Mouse (Mus musculus): Measurements from ENCODE around the gene Anapc10. TPM values are rescaled to one million over a fixed set of nuclear protein-coding genes. Genes with fewer than 3 reads are reported as not detected.

Gene Anapc10
- polyA plus RNA-seq, 1 experiment from 2014 or later: 23.4 TPM

DNA sequence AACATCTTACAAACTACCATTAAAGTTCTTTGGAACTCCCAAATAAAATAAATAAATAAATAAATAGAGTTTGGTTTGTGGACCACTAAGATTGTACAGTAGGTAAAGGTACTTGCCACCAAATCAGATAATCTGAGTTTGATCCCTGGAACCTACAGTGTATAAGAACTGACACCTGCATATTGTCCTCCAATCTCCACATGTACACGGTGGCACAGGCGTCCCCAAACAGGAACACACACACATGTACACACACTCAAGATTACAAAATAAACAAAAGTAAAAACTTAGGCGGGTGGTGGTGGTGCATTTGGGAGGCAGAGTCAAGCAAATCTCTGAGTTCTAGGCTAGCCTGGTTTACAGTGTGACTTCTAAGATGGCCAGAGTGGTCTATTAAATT, 4.9 kb upstream of the Anapc10 start:
- no peak for ATAC-seq (replicated peaks; ENCODE audit: insufficient number of reproducible peaks, low FRiP score, low TSS enrichment)
- Histone ChIP-seq H3K9ac (ENCODE audit: low read depth, low read length) (no peak overlapping the region), H3K9me3 (replicated peaks; ENCODE audit: control insufficient read depth, low read length) (no peaks in the 10 kb centered on the region), H3K27ac (ENCODE audit: low read depth, low read length) (no peak overlapping the region), H3K36me3 (ENCODE audit: control insufficient read depth, insufficient read depth, low read length) (peaks cover 19% of the 10 kb centered on the region; the same call in 1 of the 2 replicates), H3K4me2 (no peak overlapping the region), H3K4me3 (ENCODE audit: low read depth, low read length) (no peak overlapping the region), H3K27me3 (ENCODE audit: control insufficient read depth, insufficient read depth, low read length) (no peaks in the 10 kb centered on the region), H3K4me1 (ENCODE audit: control insufficient read depth, insufficient read depth, low read length) (no peaks in the 10 kb centered on the region)
- WGBS (ENCODE audit: insufficient replicate concordance): 92% methylated on average over 3 of the region's 3 CpGs

DNA sequence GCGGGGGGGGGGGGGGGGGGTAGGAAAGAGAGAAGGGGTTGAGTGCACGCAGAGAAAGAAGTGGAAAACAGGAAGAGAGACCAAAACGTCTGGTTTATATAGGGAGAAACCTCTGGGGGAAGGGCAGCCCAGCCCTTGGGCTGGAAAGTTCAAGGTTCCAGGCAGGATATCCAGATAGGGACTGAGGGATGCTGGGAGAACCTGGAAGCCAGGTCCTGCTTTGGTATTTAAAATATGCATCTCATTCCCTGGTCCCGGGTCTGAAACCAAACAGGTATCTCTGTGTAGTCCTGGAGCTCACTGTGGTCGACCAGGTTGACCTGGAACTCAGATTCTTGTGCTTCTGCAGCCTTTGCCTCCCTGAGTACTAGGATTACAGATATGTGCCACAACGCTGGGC, 1.1 kb downstream of the Anapc10 start:
- Histone ChIP-seq H3K4me1 (ENCODE audit: control insufficient read depth, insufficient read depth, low read length) (no peaks in the 10 kb centered on the region), H3K4me3 (ENCODE audit: low read depth, low read length) (no peak overlapping the region), H3K9ac (ENCODE audit: low read depth, low read length) (no peak overlapping the region), H3K4me2 (peak overlapping the region; percentile 34), H3K36me3 (ENCODE audit: control insufficient read depth, insufficient read depth, low read length) (no peaks in the 10 kb centered on the region; the same call in 1 of the 2 replicates), H3K9me3 (replicated peaks; ENCODE audit: control insufficient read depth, low read length) (no peaks in the 10 kb centered on the region), H3K27ac (ENCODE audit: low read depth, low read length) (no peak overlapping the region), H3K27me3 (ENCODE audit: control insufficient read depth, insufficient read depth, low read length) (no peaks in the 10 kb centered on the region)
- no peak for ATAC-seq (replicated peaks; ENCODE audit: insufficient number of reproducible peaks, low FRiP score, low TSS enrichment)
- WGBS (ENCODE audit: insufficient replicate concordance): 46% methylated on average over 6 of the region's 6 CpGs

DNA sequence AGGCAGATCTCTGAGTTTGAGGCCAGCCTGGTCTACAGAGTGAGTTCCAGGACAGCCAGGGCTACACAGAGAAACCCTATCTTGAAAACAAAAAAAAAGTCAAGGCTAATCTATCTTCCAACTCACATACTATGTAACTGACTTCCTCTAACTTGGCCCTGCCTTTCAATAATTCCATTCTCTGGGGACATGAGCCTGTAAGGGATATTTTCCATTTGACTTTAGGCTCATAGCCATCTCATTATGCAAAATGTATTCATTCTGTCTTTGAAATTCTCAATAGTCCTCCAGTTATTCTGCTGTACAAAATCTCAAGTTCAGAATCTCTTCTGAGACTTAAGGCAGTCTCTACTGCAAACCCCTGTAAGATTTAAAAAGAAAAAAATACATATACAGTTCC, 9.9 kb downstream of the Anapc10 start:
- Histone ChIP-seq H3K9me3 (replicated peaks; ENCODE audit: control insufficient read depth, low read length) (no peaks in the 10 kb centered on the region), H3K36me3 (ENCODE audit: control insufficient read depth, insufficient read depth, low read length) (peaks cover 6% of the 10 kb centered on the region; the same call in 1 of the 2 replicates), H3K9ac (ENCODE audit: low read depth, low read length) (no peak overlapping the region), H3K27me3 (ENCODE audit: control insufficient read depth, insufficient read depth, low read length) (no peaks in the 10 kb centered on the region), H3K27ac (ENCODE audit: low read depth, low read length) (no peak overlapping the region), H3K4me3 (ENCODE audit: low read depth, low read length) (no peak overlapping the region), H3K4me1 (ENCODE audit: control insufficient read depth, insufficient read depth, low read length) (no peaks in the 10 kb centered on the region), H3K4me2 (no peak overlapping the region)
- ATAC-seq (replicated peaks; ENCODE audit: insufficient number of reproducible peaks, low FRiP score, low TSS enrichment): no peak

DNA sequence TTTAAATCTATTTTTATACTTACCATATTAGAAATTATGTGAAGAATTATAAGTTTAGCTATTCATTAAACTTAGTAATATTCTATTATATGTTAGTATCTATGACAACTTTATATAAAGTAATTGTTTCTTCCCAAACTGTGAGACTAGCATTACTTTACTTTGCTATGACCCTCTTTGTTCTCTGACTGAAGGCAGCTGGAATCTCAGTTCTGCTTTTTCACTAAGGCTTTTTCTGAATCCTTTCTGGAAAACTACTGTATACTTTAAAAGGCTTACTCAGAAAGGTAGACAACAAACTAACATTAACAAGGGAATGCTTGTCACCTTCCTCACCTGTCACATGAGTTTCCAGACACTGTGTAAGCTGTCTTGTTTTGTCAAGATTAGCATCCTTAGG, 11.7 kb downstream of the Anapc10 start:
- H3K27me3 ChIP-seq (ENCODE audit: control insufficient read depth, insufficient read depth, low read length): no peaks in the 10 kb centered on the region
- H3K4me2 ChIP-seq: no peak overlapping the region
- H3K27ac ChIP-seq (ENCODE audit: low read depth, low read length): no peak overlapping the region
- H3K4me3 ChIP-seq (ENCODE audit: low read depth, low read length): no peak overlapping the region
- H3K9me3 ChIP-seq (replicated peaks; ENCODE audit: control insufficient read depth, low read length): no peaks in the 10 kb centered on the region
- 0 out of 2 replicates have a peak, but pooled peaks cover 6% of the 10 kb centered on the region for H3K36me3 ChIP-seq (ENCODE audit: control insufficient read depth, insufficient read depth, low read length)
- ATAC-seq (replicated peaks; ENCODE audit: insufficient number of reproducible peaks, low FRiP score, low TSS enrichment): no peak
- no peak overlapping the region for H3K9ac ChIP-seq (ENCODE audit: low read depth, low read length)
- no peaks in the 10 kb centered on the region for H3K4me1 ChIP-seq (ENCODE audit: control insufficient read depth, insufficient read depth, low read length)

DNA sequence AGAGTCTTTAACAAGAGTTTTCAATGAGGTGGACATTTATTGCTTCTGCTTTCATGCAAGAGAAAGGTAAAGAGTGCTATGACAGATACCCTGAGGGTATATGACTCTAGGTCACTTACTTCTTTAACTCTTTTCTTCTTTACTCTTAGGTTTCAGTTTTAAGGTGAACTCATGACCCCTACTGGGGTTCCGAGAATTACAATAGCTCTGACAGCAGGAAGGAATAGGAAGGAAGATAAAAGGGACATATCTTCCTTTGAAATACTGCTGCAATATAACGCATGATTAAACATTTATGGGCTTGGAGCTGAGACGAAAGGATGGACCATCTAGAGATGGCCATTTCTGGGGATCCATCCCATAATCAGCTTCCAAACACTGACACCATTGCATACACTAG, 13.0 kb downstream of the Anapc10 start:
- 71% methylated on average over 3 of the region's 3 CpGs for WGBS (ENCODE audit: insufficient replicate concordance)
- no peaks in the 10 kb centered on the region for H3K27me3 ChIP-seq (ENCODE audit: control insufficient read depth, insufficient read depth, low read length)

DNA sequence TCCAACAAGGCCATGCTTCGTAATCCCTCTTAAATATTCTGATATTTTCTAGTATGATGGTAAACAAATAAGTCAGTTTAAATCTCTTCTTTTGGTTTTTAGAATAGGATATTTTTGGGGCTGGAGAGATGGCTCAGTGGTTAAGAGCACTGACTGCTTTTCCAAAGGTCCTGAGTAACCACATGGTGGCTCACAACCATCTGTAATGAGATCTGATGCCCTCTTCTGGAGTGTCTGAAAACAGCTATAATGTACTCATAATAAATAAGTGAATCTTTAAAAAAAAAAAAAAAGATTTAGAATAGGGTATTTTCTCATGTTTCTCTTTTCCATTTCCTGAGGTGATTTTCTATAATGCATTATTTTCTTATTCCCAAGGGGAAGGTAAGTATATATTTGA, 16.3 kb downstream of the Anapc10 start:
- Histone ChIP-seq H3K4me3 (ENCODE audit: low read depth, low read length) (no peak overlapping the region), H3K36me3 (ENCODE audit: control insufficient read depth, insufficient read depth, low read length) (no peaks in the 10 kb centered on the region), H3K27me3 (ENCODE audit: control insufficient read depth, insufficient read depth, low read length) (no peaks in the 10 kb centered on the region), H3K4me2 (no peak overlapping the region), H3K9me3 (replicated peaks; ENCODE audit: control insufficient read depth, low read length) (no peaks in the 10 kb centered on the region), H3K4me1 (ENCODE audit: control insufficient read depth, insufficient read depth, low read length) (no peaks in the 10 kb centered on the region), H3K27ac (ENCODE audit: low read depth, low read length) (no peak overlapping the region), H3K9ac (ENCODE audit: low read depth, low read length) (no peak overlapping the region)
- ATAC-seq (replicated peaks; ENCODE audit: insufficient number of reproducible peaks, low FRiP score, low TSS enrichment): no peak
- WGBS (ENCODE audit: insufficient replicate concordance): 96% methylated on average over 1 of the region's 1 CpGs

More for the DNA sequence above, 13.0 kb downstream of the Anapc10 start:
- H3K4me1 ChIP-seq (ENCODE audit: control insufficient read depth, insufficient read depth, low read length): no peaks in the 10 kb centered on the region
- H3K36me3 ChIP-seq (ENCODE audit: control insufficient read depth, insufficient read depth, low read length): 0 out of 2 replicates have a peak, but pooled peaks cover 6% of the 10 kb centered on the region
- H3K9ac ChIP-seq (ENCODE audit: low read depth, low read length): no peak overlapping the region
- no peak overlapping the region for H3K27ac ChIP-seq (ENCODE audit: low read depth, low read length)
- ATAC-seq (replicated peaks; ENCODE audit: insufficient number of reproducible peaks, low FRiP score, low TSS enrichment): no peak
- no peak overlapping the region for H3K4me2 ChIP-seq
- no peaks in the 10 kb centered on the region for H3K9me3 ChIP-seq (replicated peaks; ENCODE audit: control insufficient read depth, low read length)
- H3K4me3 ChIP-seq (ENCODE audit: low read depth, low read length): no peak overlapping the region

DNA sequence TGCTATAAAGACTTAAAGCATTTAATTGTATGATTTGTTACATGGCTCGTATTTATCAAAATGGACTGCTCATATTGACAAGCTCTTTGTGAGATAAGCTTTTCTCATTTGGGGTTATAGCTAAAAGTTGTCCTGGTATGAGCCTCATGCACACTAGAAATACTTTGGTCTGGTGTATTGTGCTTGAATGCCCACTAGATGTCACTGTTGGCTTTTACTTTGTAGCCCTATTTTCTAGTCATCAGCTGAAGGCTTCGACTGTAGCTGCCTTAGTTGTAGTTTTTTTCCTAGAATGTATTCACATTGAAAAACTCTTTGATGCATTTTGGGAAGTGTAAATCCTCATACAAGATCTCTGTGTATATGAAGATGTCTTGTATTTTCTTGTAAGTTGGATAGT, 22.7 kb downstream of the Anapc10 start:
- Histone ChIP-seq H3K4me2 (no peak overlapping the region), H3K36me3 (ENCODE audit: control insufficient read depth, insufficient read depth, low read length) (no peaks in the 10 kb centered on the region), H3K9me3 (replicated peaks; ENCODE audit: control insufficient read depth, low read length) (no peaks in the 10 kb centered on the region), H3K27me3 (ENCODE audit: control insufficient read depth, insufficient read depth, low read length) (no peaks in the 10 kb centered on the region), H3K4me1 (ENCODE audit: control insufficient read depth, insufficient read depth, low read length) (no peaks in the 10 kb centered on the region), H3K4me3 (ENCODE audit: low read depth, low read length) (no peak overlapping the region), H3K27ac (ENCODE audit: low read depth, low read length) (no peak overlapping the region), H3K9ac (ENCODE audit: low read depth, low read length) (no peak overlapping the region)
- ATAC-seq (replicated peaks; ENCODE audit: insufficient number of reproducible peaks, low FRiP score, low TSS enrichment): no peak
- WGBS (ENCODE audit: insufficient replicate concordance): 23% methylated on average over 2 of the region's 2 CpGs

DNA sequence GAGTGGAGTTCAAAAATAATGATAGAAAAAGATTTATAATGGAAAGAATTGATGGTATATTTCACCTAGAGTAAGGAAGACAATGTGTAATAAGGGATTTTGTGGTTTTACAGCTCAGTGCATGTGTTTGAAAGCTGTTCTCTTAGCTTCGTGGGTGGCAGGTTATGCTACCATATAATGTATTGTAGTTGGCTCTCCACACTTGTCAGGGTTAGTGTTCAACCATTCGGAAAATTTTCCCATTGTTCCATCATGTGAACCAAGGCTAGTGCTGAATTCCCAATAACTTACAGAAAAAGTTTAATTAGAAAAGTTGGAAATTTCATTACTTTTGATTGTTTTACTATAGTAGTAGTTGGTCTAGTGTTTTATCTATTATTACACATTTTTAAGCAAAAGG, 36.6 kb downstream of the Anapc10 start:
- Histone ChIP-seq H3K27ac (ENCODE audit: low read depth, low read length) (no peak overlapping the region), H3K9ac (ENCODE audit: low read depth, low read length) (no peak overlapping the region), H3K4me3 (ENCODE audit: low read depth, low read length) (no peak overlapping the region), H3K27me3 (ENCODE audit: control insufficient read depth, insufficient read depth, low read length) (no peaks in the 10 kb centered on the region), H3K9me3 (replicated peaks; ENCODE audit: control insufficient read depth, low read length) (no peaks in the 10 kb centered on the region), H3K4me2 (no peak overlapping the region), H3K36me3 (ENCODE audit: control insufficient read depth, insufficient read depth, low read length) (0 out of 2 replicates have a peak, but pooled peaks cover 4% of the 10 kb centered on the region), H3K4me1 (ENCODE audit: control insufficient read depth, insufficient read depth, low read length) (no peaks in the 10 kb centered on the region)
- WGBS (ENCODE audit: insufficient replicate concordance): 78% methylated on average over 2 of the region's 2 CpGs
- ATAC-seq (replicated peaks; ENCODE audit: insufficient number of reproducible peaks, low FRiP score, low TSS enrichment): no peak

DNA sequence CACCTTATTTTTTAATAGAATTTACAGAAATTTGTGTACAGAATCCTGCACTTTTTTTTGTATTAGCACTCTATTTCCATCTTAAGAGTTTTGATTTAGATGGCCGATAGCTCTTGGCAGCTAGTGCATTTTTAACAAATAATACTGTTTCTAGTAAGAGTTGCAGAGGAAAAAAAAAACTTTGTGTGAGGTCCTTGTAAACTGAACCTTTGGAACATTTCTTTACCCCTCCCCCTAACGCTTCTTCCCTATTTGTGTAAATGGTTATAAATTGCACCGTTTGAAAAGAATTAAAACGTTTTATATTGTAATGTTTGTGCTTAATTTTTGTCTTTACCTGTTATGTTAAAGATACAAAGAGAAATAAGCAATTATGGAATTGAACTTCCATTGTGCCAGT, 37.0 kb downstream of the Anapc10 start:
- no peak for ATAC-seq (replicated peaks; ENCODE audit: insufficient number of reproducible peaks, low FRiP score, low TSS enrichment)
- H3K36me3 ChIP-seq (ENCODE audit: control insufficient read depth, insufficient read depth, low read length): 0 out of 2 replicates have a peak, but pooled peaks cover 4% of the 10 kb centered on the region
- H3K4me1 ChIP-seq (ENCODE audit: control insufficient read depth, insufficient read depth, low read length): no peaks in the 10 kb centered on the region
- no peak overlapping the region for H3K9ac ChIP-seq (ENCODE audit: low read depth, low read length)
- WGBS (ENCODE audit: insufficient replicate concordance): 73% methylated on average over 4 of the region's 4 CpGs
- no peaks in the 10 kb centered on the region for H3K27me3 ChIP-seq (ENCODE audit: control insufficient read depth, insufficient read depth, low read length)
- no peak overlapping the region for H3K4me3 ChIP-seq (ENCODE audit: low read depth, low read length)
- no peak overlapping the region for H3K27ac ChIP-seq (ENCODE audit: low read depth, low read length)
- no peaks in the 10 kb centered on the region for H3K9me3 ChIP-seq (replicated peaks; ENCODE audit: control insufficient read depth, low read length)
- H3K4me2 ChIP-seq: no peak overlapping the region

Data from heart, embryonic 11.5 days (tissue).